Mouse (Mus musculus) heart, postnatal 0 days (tissue): ENCODE results near the gene Plekhg3. TPM values are rescaled to one million over a fixed set of nuclear protein-coding genes. Genes with fewer than 3 reads are reported as not detected.
A peak's percentile ranks its signal among the peaks of the same experiment; 100 is the strongest.

Source experiments
- ATAC-seq: fragments of 200-750 bp; cut with Nextera tagmentation; 2 replicates; pipeline ENCODE4 v1.8.0; 2017; ENCODE audit warnings: low read depth, moderate number of reproducible peaks, moderate library complexity; ENCODE audit not compliant: insufficient read depth
- DNase-seq: peaks from one replicate; pipeline ENCODE4 v3.0.0-alpha.2; 2016; ENCODE audit warnings: low spot score
- H3K27ac ChIP-seq: fragments of 300-500 bp; sonication (generic); 2 replicates; pipeline ENCODE4 v1.5.1; 2014; ENCODE audit warnings: low read depth, mild to moderate bottlenecking
- H3K27me3 ChIP-seq: fragments of 300-500 bp; sonication (generic); 2 replicates; pipeline ENCODE4 v1.6.1; 2014; ENCODE audit warnings: low read length, mixed read lengths; ENCODE audit not compliant: control insufficient read depth, insufficient read depth
- H3K36me3 ChIP-seq: fragments of 300-500 bp; sonication (generic); replicated peaks from 2 replicates; pipeline ENCODE4 v1.6.1; 2014; ENCODE audit warnings: low read length, mixed read lengths; ENCODE audit not compliant: control insufficient read depth, insufficient read depth
- H3K4me1 ChIP-seq: fragments of 300-500 bp; sonication (generic); 2 replicates; pipeline ENCODE4 v1.6.1; 2014; ENCODE audit warnings: antibody characterized with exemption; ENCODE audit not compliant: control insufficient read depth, insufficient read depth
- H3K4me2 ChIP-seq: fragments of 300-500 bp; sonication (generic); 2 replicates; pipeline ENCODE4 v1.6.1; 2014; ENCODE audit warnings: low read depth, mild to moderate bottlenecking, low read length, moderate library complexity
- H3K4me3 ChIP-seq: fragments of 300-500 bp; sonication (generic); 2 replicates; pipeline ENCODE4 v1.5.1; 2014; ENCODE audit warnings: low read depth, low read length
- H3K9ac ChIP-seq: fragments of 300-500 bp; sonication (generic); replicated peaks from 2 replicates; pipeline ENCODE4 v1.6.1; 2014; ENCODE audit warnings: low read depth, low read length, mixed read lengths
- H3K9me3 ChIP-seq: fragments of 300-500 bp; sonication (generic); replicated peaks from 2 replicates; pipeline ENCODE4 v1.6.1; 2016; ENCODE audit warnings: low read length; ENCODE audit not compliant: control insufficient read depth
- CTCF ChIP-seq: IDR thresholded peaks from 2 replicates; pipeline ENCODE4 v1.5.1; 2016; ENCODE audit warnings: antibody characterized with exemption, control low read depth, low read depth
- EP300 ChIP-seq: IDR thresholded peaks from 2 replicates; pipeline ENCODE4 v1.6.1; 2016; ENCODE audit warnings: antibody characterized with exemption, low read depth
- WGBS: fragments of 180-500 bp; shearing (Covaris S2); extraction: QIAGEN DNeasy Blood & Tissue Kit; methylation state at CpG from one replicate; pipeline ENCODE4 v1.1.7; 2014; 5-methylcytosine and 5-hydroxymethylcytosine counted together
- polyA plus RNA-seq: library from polyadenylated mRNA; unstranded; fragments of >200 nt; fragmentation: Nextera tagmentation; extraction: Ambion mirVana; gene quantifications from 2 replicates; pipeline ENCODE4 v1.2.1, GENCODE M21; 2015
- total RNA-seq: library from RNA; depleted of rRNA; stranded (reverse); fragments of >200 nt; gene quantifications from 2 replicates; pipeline ENCODE4 v1.2.3, GENCODE M21; 2014; ENCODE audit warnings: low replicate concordance

Gene Plekhg3
- total and polyA plus RNA-seq, 2 experiments from 2014 or later = 3.7 to 21.7 TPM

- H3K9ac ChIP-seq = peak overlapping the region; percentile 81
- under 1% methylated on average over 11 of the region's 11 CpGs for WGBS
- ATAC-seq (no peak), DNase-seq (no peak)
- no peaks in the 10 kb centered on the region for H3K36me3 ChIP-seq
- H3K9me3 ChIP-seq = no peaks in the 10 kb centered on the region
- H3K4me1 ChIP-seq = peaks cover 35% of the 10 kb centered on the region
- H3K4me3 ChIP-seq = peak overlapping the region; percentile 92
- TF ChIP-seq CTCF (no peak), EP300 (no peak)
- peak overlapping the region; percentile 91 for H3K27ac ChIP-seq
- H3K27me3 ChIP-seq = 0 out of 2 replicates have a peak, but pooled peaks cover 16% of the 10 kb centered on the region
- H3K4me2 ChIP-seq = peak overlapping the region; percentile 94
Measured at GRCm38 (mm10) chr12:76534233-76534632, 3.5 kb downstream of the Plekhg3 start.

- no peak for DNase-seq
- Histone ChIP-seq H3K9ac (peak overlapping the region; percentile 81), H3K4me3 (peak overlapping the region; percentile 92), H3K27ac (peak overlapping the region; percentile 91), H3K4me2 (peak overlapping the region; percentile 94), H3K27me3 (0 out of 2 replicates have a peak, but pooled peaks cover 16% of the 10 kb centered on the region), H3K4me1 (peaks cover 35% of the 10 kb centered on the region), H3K9me3 (no peaks in the 10 kb centered on the region), H3K36me3 (no peaks in the 10 kb centered on the region)
- WGBS = 10% methylated on average over 9 of the region's 9 CpGs
- TF ChIP-seq EP300 (no peak), CTCF (no peak)
- no peak for ATAC-seq
Measured at GRCm38 (mm10) chr12:76534641-76535283, 4.1 kb downstream of the Plekhg3 start.

- Histone ChIP-seq H3K9me3 (no peaks in the 10 kb centered on the region), H3K27me3 (0 out of 2 replicates have a peak, but pooled peaks cover 16% of the 10 kb centered on the region), H3K4me1 (peaks cover 37% of the 10 kb centered on the region), H3K36me3 (no peaks in the 10 kb centered on the region), H3K4me3 (peak overlapping the region; percentile 92), H3K9ac (peak overlapping the region; percentile 81), H3K4me2 (peak overlapping the region; percentile 94), H3K27ac (peak overlapping the region; percentile 91)
- no peak for DNase-seq
- no peak for ATAC-seq
- 41% methylated on average over 9 of the region's 9 CpGs for WGBS
- TF ChIP-seq CTCF = no peak
- no peak for TF ChIP-seq EP300
Measured at GRCm38 (mm10) chr12:76535471-76535900, 4.8 kb downstream of the Plekhg3 start.

GRCm38 (mm10) chr12:76536591-76537153 is 6.0 kb downstream of the Plekhg3 start:
- Histone ChIP-seq H3K36me3 (no peaks in the 10 kb centered on the region), H3K4me2 (peak overlapping the region; percentile 94), H3K9ac (0 out of 2 replicates have a peak overlapping the region, but pooled peaks have one; percentile 6), H3K27me3 (0 out of 2 replicates have a peak, but pooled peaks cover 9% of the 10 kb centered on the region), H3K4me1 (peaks cover 40% of the 10 kb centered on the region), H3K9me3 (no peaks in the 10 kb centered on the region), H3K4me3 (no peak overlapping the region), H3K27ac (peak overlapping the region; percentile 91)
- DNase-seq = no peak
- 39% methylated on average over 8 of the region's 8 CpGs for WGBS
- no peak for ATAC-seq
- TF ChIP-seq EP300 = no peak
- no peak for TF ChIP-seq CTCF

GRCm38 (mm10) chr12:76537434-76537833 is 6.7 kb downstream of the Plekhg3 start:
- H3K4me2 ChIP-seq = no peak overlapping the region
- no peaks in the 10 kb centered on the region for H3K9me3 ChIP-seq
- no peak overlapping the region for H3K9ac ChIP-seq
- ATAC-seq (no peak), DNase-seq (no peak)
- 76% methylated on average over 8 of the region's 8 CpGs for WGBS
- no peaks in the 10 kb centered on the region for H3K36me3 ChIP-seq
- TF ChIP-seq CTCF (no peak), EP300 (no peak)
- 0 out of 2 replicates have a peak, but pooled peaks cover 1% of the 10 kb centered on the region for H3K27me3 ChIP-seq
- peaks cover 34% of the 10 kb centered on the region for H3K4me1 ChIP-seq
- peak overlapping the region; percentile 91 for H3K27ac ChIP-seq
- no peak overlapping the region for H3K4me3 ChIP-seq
